Mouse (Mus musculus): Measurements from ENCODE around the gene Vmn2r49. TPM values are rescaled to one million over a fixed set of nuclear protein-coding genes. Genes with fewer than 3 reads are reported as not detected.
"Not testable (repeated sequence)": the region's sequence is repeated elsewhere in the genome, so short reads cannot be mapped to it uniquely, and the experiment has no call there.

Vmn2r49 gene
- not detected in 2 replicates for polyA plus RNA-seq (2012; rRNA removed)

- DNase-seq (ENCODE audit: low read depth) = not testable (repeated sequence)
Measured at GRCm38 (mm10) chr7:9992157-9992556, at the start of gene Vmn2r49. Vmn2r49 (minus strand) TSS chr7:9992257.

- not testable (repeated sequence) for DNase-seq (ENCODE audit: low read depth)
Measured at GRCm38 (mm10) chr7:9953485-9953884, 38.6 kb downstream of the Vmn2r49 start, which contains the start of gene Vmn2r48. Vmn2r48 (minus strand) TSS chr7:9953585.

Other genes with a start within 250 kb of the Vmn2r49 start
- not detected in 2 replicates for gene Vmn2r46, start 221.7 kb downstream of the Vmn2r49 start, polyA plus RNA-seq (2012; rRNA removed)
- gene Vmn2r47, start 150.9 kb downstream of the Vmn2r49 start, polyA plus RNA-seq (2012; rRNA removed) = not detected in 2 replicates
- not detected in 2 replicates for gene Vmn2r48, start 38.7 kb downstream of the Vmn2r49 start, polyA plus RNA-seq (2012; rRNA removed)
- not detected in 2 replicates for gene Vmn2r50, start 61.0 kb upstream of the Vmn2r49 start, polyA plus RNA-seq (2012; rRNA removed)
- not detected in 2 replicates for gene Vmn2r51, start 113.5 kb upstream of the Vmn2r49 start, polyA plus RNA-seq (2012; rRNA removed)
- not detected in 2 replicates for gene Vmn2r52, start 184.3 kb upstream of the Vmn2r49 start, polyA plus RNA-seq (2012; rRNA removed)

Data from brain, embryonic 14.5 days (tissue).